Mouse (Mus musculus): ENCODE measurements at regions not wholly inside any gene's neighbourhood (a gene's known extent, or its start where the extent isn't known, plus 50 kb on each side); places are given as distances from the start of the nearest gene placed in this dataset.

GRCm38 (mm10) chr8:41818577-41818976, 401.7 kb upstream of the Frg1 start:
- WGBS, result 61% methylated on average over 5 of the region's 5 CpGs
- Histone ChIP-seq H3K27me3 (replicated peaks; ENCODE audit: control insufficient read depth, insufficient read depth, low read length) (no peaks in the 10 kb centered on the region), H3K36me3 (ENCODE audit: control insufficient read depth, insufficient read depth, low read length) (no peaks in the 10 kb centered on the region), H3K4me1 (ENCODE audit: control insufficient read depth, insufficient read depth, low read length) (no peaks in the 10 kb centered on the region), H3K4me3 (ENCODE audit: insufficient read depth, low read depth, low read length) (no peak overlapping the region), H3K27ac (ENCODE audit: insufficient read depth, low read depth, low read length) (no peak overlapping the region)
- TF ChIP-seq POLR2A (IDR thresholded peaks at IDR 0.05; ENCODE audit: low read depth, low read length), result no peak
- TF ChIP-seq CTCF (conservative IDR thresholded peaks at IDR 0.05; ENCODE audit: insufficient read depth, insufficient read length, low read depth, low read length), result no peak
- DNase-seq, result no peak

GRCm38 (mm10) chr8:41818079-41818478, 401.2 kb upstream of the Frg1 start:
- WGBS, result 70% methylated on average over 1 of the region's 1 CpGs
- H3K4me1 ChIP-seq (ENCODE audit: control insufficient read depth, insufficient read depth, low read length), result no peaks in the 10 kb centered on the region
- TF ChIP-seq POLR2A (IDR thresholded peaks at IDR 0.05; ENCODE audit: low read depth, low read length) (no peak), CTCF (conservative IDR thresholded peaks at IDR 0.05; ENCODE audit: insufficient read depth, insufficient read length, low read depth, low read length) (no peak)

GRCm38 (mm10) chr8:41815272-41815671, 398.4 kb upstream of the Frg1 start:
- TF ChIP-seq POLR2A (IDR thresholded peaks at IDR 0.05; ENCODE audit: low read depth, low read length), result no peak
- no peak for TF ChIP-seq CTCF (conservative IDR thresholded peaks at IDR 0.05; ENCODE audit: insufficient read depth, insufficient read length, low read depth, low read length)
- Histone ChIP-seq H3K27me3 (replicated peaks; ENCODE audit: control insufficient read depth, insufficient read depth, low read length) (no peaks in the 10 kb centered on the region), H3K4me1 (ENCODE audit: control insufficient read depth, insufficient read depth, low read length) (no peaks in the 10 kb centered on the region), H3K4me3 (ENCODE audit: insufficient read depth, low read depth, low read length) (no peak overlapping the region), H3K27ac (ENCODE audit: insufficient read depth, low read depth, low read length) (no peak overlapping the region), H3K36me3 (ENCODE audit: control insufficient read depth, insufficient read depth, low read length) (no peaks in the 10 kb centered on the region)
- DNase-seq, result no peak
- WGBS, result 74% methylated on average over 3 of the region's 3 CpGs

More at GRCm38 (mm10) chr8:41818079-41818478, 401.2 kb upstream of the Frg1 start:
- no peaks in the 10 kb centered on the region for H3K36me3 ChIP-seq (ENCODE audit: control insufficient read depth, insufficient read depth, low read length)
- no peak overlapping the region for H3K4me3 ChIP-seq (ENCODE audit: insufficient read depth, low read depth, low read length)
- no peak overlapping the region for H3K27ac ChIP-seq (ENCODE audit: insufficient read depth, low read depth, low read length)
- no peak for DNase-seq
- no peaks in the 10 kb centered on the region for H3K27me3 ChIP-seq (replicated peaks; ENCODE audit: control insufficient read depth, insufficient read depth, low read length)

- DNase-seq, result no peak
- H3K4me3 ChIP-seq (ENCODE audit: insufficient read depth, low read depth, low read length), result no peak overlapping the region
- TF ChIP-seq CTCF (conservative IDR thresholded peaks at IDR 0.05; ENCODE audit: insufficient read depth, insufficient read length, low read depth, low read length) (no peak), POLR2A (IDR thresholded peaks at IDR 0.05; ENCODE audit: low read depth, low read length) (no peak)
These were observed 378.8 kb upstream of the Frg1 start for GRCm38 (mm10) chr8:41795625-41796024.

GRCm38 (mm10) chr8:41786952-41787861, 370.3 kb upstream of the Frg1 start:
- no peak for TF ChIP-seq CTCF (conservative IDR thresholded peaks at IDR 0.05; ENCODE audit: insufficient read depth, insufficient read length, low read depth, low read length)
- TF ChIP-seq POLR2A (IDR thresholded peaks at IDR 0.05; ENCODE audit: low read depth, low read length), result no peak
- Histone ChIP-seq H3K36me3 (ENCODE audit: control insufficient read depth, insufficient read depth, low read length) (no peaks in the 10 kb centered on the region), H3K27me3 (replicated peaks; ENCODE audit: control insufficient read depth, insufficient read depth, low read length) (no peaks in the 10 kb centered on the region), H3K4me1 (ENCODE audit: control insufficient read depth, insufficient read depth, low read length) (no peaks in the 10 kb centered on the region), H3K4me3 (ENCODE audit: insufficient read depth, low read depth, low read length) (no peak overlapping the region), H3K27ac (ENCODE audit: insufficient read depth, low read depth, low read length) (no peak overlapping the region)
- no peak for DNase-seq
- WGBS, result 82% methylated on average over 9 of the region's 9 CpGs

More at GRCm38 (mm10) chr8:41795625-41796024, 378.8 kb upstream of the Frg1 start:
- Histone ChIP-seq H3K27ac (ENCODE audit: insufficient read depth, low read depth, low read length) (no peak overlapping the region), H3K4me1 (ENCODE audit: control insufficient read depth, insufficient read depth, low read length) (no peaks in the 10 kb centered on the region), H3K27me3 (replicated peaks; ENCODE audit: control insufficient read depth, insufficient read depth, low read length) (no peaks in the 10 kb centered on the region), H3K36me3 (ENCODE audit: control insufficient read depth, insufficient read depth, low read length) (no peaks in the 10 kb centered on the region)
- 33% methylated on average over 2 of the region's 2 CpGs for WGBS

- no peak for DNase-seq
- 47% methylated on average over 2 of the region's 2 CpGs for WGBS
- TF ChIP-seq POLR2A (IDR thresholded peaks at IDR 0.05; ENCODE audit: low read depth, low read length), result no peak
- TF ChIP-seq CTCF (conservative IDR thresholded peaks at IDR 0.05; ENCODE audit: insufficient read depth, insufficient read length, low read depth, low read length), result no peak
These were observed 369.1 kb upstream of the Frg1 start for GRCm38 (mm10) chr8:41785977-41786376.

GRCm38 (mm10) chr8:41782837-41783236, 366.0 kb upstream of the Frg1 start:
- no peak overlapping the region for H3K4me3 ChIP-seq (ENCODE audit: insufficient read depth, low read depth, low read length)
- H3K27ac ChIP-seq (ENCODE audit: insufficient read depth, low read depth, low read length), result no peak overlapping the region
- no peaks in the 10 kb centered on the region for H3K36me3 ChIP-seq (ENCODE audit: control insufficient read depth, insufficient read depth, low read length)
- H3K27me3 ChIP-seq (replicated peaks; ENCODE audit: control insufficient read depth, insufficient read depth, low read length), result no peaks in the 10 kb centered on the region
- no peak for TF ChIP-seq CTCF (conservative IDR thresholded peaks at IDR 0.05; ENCODE audit: insufficient read depth, insufficient read length, low read depth, low read length)
- H3K4me1 ChIP-seq (ENCODE audit: control insufficient read depth, insufficient read depth, low read length), result no peaks in the 10 kb centered on the region
- WGBS, result 72% methylated on average over 1 of the region's 1 CpGs
- no peak for DNase-seq

More at GRCm38 (mm10) chr8:41785977-41786376, 369.1 kb upstream of the Frg1 start:
- H3K36me3 ChIP-seq (ENCODE audit: control insufficient read depth, insufficient read depth, low read length), result no peaks in the 10 kb centered on the region
- H3K27ac ChIP-seq (ENCODE audit: insufficient read depth, low read depth, low read length), result no peak overlapping the region
- H3K4me3 ChIP-seq (ENCODE audit: insufficient read depth, low read depth, low read length), result no peak overlapping the region
- no peaks in the 10 kb centered on the region for H3K4me1 ChIP-seq (ENCODE audit: control insufficient read depth, insufficient read depth, low read length)
- H3K27me3 ChIP-seq (replicated peaks; ENCODE audit: control insufficient read depth, insufficient read depth, low read length), result no peaks in the 10 kb centered on the region

Data from kidney, adult 2 months (tissue).